Mouse (Mus musculus): ENCODE data around the gene Syt9. TPM values are rescaled to one million over a fixed set of nuclear protein-coding genes. Genes with fewer than 3 reads are reported as not detected.
A peak's percentile ranks its signal among the peaks of the same experiment; 100 is the strongest.

Syt9 gene
- total RNA-seq, 2 experiments from 2014 or later, result 0.53 to 0.68 TPM

DNA sequence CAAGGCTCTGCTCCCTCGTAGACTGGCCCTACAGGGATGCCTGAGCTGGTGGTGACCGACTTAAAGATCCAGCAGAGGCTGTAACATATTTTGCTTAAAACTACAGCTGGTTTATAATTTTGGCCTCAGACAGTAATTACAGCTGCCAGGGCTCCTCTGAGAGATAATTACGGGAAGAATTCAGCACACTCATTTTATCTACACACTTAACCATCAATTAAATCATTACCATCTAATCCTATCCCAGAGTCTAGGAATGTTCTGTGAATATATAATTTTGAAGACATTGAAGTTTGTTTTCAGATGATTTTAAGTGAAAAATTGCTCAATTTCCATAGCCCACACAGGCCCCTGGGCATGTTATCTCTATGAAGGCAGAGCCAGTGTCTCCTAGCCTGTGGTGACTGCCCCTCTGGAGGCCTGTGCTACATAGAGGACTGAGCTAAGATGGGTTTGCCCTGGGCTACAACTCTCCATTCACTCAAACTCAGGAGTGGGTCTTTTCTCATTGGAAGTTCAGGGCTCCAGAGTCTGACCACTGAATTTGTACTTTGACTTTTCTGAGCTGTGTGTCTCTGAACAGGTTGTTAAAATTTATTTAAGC, 157.7 kb downstream of the Syt9 start:
- intact Hi-C loops (cut with DNase I; ENCODE audit: low total_unique reads), result no loop called here
- no peak for DNase-seq

DNA sequence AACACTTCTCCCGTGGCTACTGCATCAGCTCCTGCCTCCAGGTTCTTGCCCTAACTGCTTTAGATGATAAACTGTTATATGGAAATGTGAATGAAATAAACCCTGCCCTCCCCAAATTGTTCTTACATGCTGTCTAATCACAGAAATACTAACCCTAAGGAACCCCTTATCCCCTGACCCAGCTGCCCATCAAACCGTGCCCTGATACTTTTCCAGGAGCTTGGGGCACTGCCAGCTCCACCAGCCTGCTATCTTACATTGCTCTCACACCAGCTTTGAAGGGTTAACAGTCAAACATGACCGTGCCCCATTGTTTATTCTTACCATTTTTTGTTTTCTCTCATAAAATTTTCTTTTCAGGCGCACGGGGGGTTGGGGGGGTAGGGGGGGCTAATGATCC, 158.8 kb downstream of the Syt9 start:
- intact Hi-C loops (cut with DNase I; ENCODE audit: low total_unique reads), result no loop called here
- no peak for DNase-seq

DNA sequence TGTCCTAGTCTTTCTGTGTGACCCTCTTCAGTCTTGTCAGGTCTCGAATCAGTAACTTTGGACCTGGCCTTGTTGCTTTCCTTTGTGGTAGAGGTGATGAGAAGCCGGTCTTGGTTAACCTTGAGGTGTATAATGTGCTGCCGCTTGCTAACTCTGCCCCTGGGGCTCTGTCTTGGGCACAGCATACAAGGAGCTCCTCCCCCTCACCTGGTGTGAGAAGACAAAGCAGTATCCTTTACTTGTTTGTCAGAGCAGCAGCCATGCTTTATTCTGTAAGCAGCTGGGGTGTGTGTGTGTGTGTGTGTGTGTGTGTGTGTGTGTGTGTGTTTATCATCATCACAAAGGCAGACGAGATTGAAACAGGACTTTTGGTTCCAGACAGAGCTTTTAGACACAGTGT, 164.8 kb downstream of the Syt9 start:
- no peak for DNase-seq
- intact Hi-C loops (cut with DNase I; ENCODE audit: low total_unique reads), result no loop called here

DNA sequence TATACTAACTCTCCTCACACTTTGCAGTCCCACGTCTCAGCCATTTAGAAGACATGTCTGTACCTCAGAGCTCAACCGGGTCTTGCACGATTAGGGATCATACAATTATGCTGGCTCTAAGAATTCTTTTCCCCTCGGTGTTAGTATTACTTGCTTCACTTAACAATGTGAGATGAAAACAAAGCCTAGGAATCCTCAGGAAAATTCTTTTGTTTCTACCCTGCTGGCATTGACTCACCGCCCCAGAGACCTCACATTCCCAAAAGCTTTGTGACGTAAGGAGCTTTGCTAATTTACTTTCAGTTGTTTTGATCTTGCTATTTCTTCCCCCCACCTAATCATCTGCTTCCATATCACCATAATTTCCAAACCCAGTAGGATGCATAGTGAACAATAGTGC, 166.0 kb downstream of the Syt9 start:
- intact Hi-C loops (cut with DNase I; ENCODE audit: low total_unique reads), result no loop called here
- no peak for DNase-seq

- DNase-seq, result no peak
- intact Hi-C loops (cut with DNase I; ENCODE audit: low total_unique reads), result no loop called here
Observed at GRCm38 (mm10) chr7:107540034-107540433, 169.5 kb downstream of the Syt9 start.

GRCm38 (mm10) chr7:107545011-107545410, 174.5 kb downstream of the Syt9 start:
- peak; percentile 15 for DNase-seq
- intact Hi-C loops (cut with DNase I; ENCODE audit: low total_unique reads), result no loop called here

GRCm38 (mm10) chr7:107547872-107548271, 177.3 kb downstream of the Syt9 start:
- no peak for DNase-seq
- intact Hi-C loops (cut with DNase I; ENCODE audit: low total_unique reads), result no loop called here

GRCm38 (mm10) chr7:107553461-107553860, 182.9 kb downstream of the Syt9 start:
- no peak for DNase-seq
- intact Hi-C loops (cut with DNase I; ENCODE audit: low total_unique reads), result no loop called here

DNA sequence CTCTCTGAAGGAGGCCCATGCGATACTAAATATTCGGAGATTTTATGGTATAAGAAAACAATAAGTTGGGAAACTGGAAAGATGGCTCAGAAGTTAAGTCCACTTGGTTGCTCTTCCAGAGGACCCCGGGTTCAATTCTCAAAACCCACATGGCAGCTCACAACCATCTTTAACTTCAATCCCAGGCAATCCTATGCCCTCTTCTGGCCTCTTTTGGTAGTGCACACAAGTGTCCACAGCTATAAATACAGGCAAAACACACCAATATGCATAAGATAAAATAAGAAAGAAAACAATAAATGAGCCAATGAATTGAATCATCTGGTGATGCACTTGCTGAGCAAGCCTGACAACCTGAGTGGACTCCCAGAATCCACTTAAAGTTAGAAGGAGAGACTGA, 185.4 kb downstream of the Syt9 start:
- no peak for DNase-seq
- intact Hi-C loops (cut with DNase I; ENCODE audit: low total_unique reads), result no loop called here

GRCm38 (mm10) chr7:107560675-107561074, 190.1 kb downstream of the Syt9 start:
- no peak for DNase-seq
- intact Hi-C loops (cut with DNase I; ENCODE audit: low total_unique reads), result no loop called here

GRCm38 (mm10) chr7:107561584-107561983, 191.1 kb downstream of the Syt9 start:
- no peak for DNase-seq
- intact Hi-C loops (cut with DNase I; ENCODE audit: low total_unique reads), result no loop called here

GRCm38 (mm10) chr7:107563727-107564126, 193.2 kb downstream of the Syt9 start:
- DNase-seq, result no peak
- intact Hi-C loops (cut with DNase I; ENCODE audit: low total_unique reads), result no loop called here

GRCm38 (mm10) chr7:107567261-107567671, 196.7 kb downstream of the Syt9 start, which contains the start of gene Olfml1:
Olfml1 (plus strand) TSS chr7:107567446.
- intact Hi-C loops (cut with DNase I; ENCODE audit: low total_unique reads), result no loop called here
- DNase-seq, result peak; percentile 38

DNA sequence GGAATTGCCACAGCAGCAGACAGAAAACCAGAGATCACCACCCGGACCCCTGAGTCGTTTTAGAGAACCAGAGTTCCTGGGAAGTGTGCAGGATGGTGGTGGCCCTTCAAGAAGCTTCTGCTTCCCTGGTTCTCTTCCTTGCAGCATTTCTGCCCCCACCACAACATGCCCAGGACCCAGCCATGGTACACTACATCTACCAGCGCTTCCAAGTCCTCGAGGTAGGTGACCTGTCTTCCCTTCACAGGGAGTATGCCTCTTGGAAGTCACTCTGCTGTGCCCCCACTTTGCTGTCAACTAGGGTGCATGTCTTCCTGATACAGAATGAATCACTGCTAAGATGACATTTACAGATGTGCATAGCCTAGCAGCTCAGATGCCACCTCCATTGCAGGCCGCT, 197.1 kb downstream of the Syt9 start:
- peak; percentile 4 for DNase-seq
- intact Hi-C loops (cut with DNase I; ENCODE audit: low total_unique reads), result no loop called here

DNA sequence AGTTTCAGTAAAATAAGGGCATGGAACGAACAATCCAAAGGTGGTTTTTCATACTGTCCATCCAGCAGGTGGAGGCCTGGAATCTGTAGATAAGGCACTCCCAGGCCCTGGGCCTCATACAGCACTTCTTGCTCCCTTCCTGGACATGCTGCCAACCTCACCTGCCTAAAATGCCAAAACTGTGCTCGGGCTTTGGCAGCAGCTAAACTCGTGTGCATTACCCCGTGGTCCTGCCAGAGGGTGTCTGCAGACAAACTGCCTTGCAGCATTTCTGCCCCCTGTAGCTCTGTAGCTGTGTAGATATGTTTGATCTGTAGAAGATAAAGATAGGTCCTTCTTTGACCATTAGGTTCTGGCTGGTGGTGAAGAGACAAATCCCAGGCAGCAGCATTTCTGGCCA, 198.4 kb downstream of the Syt9 start:
- peak; percentile 7 for DNase-seq
- intact Hi-C loops (cut with DNase I; ENCODE audit: low total_unique reads), result no loop called here

- intact Hi-C loops (cut with DNase I; ENCODE audit: low total_unique reads), result no loop called here
- no peak for DNase-seq
Observed at GRCm38 (mm10) chr7:107573856-107574255, 203.3 kb downstream of the Syt9 start.

- intact Hi-C loops (cut with DNase I; ENCODE audit: low total_unique reads), result no loop called here
- no peak for DNase-seq
Observed at GRCm38 (mm10) chr7:107574276-107574675, 203.7 kb downstream of the Syt9 start.

GRCm38 (mm10) chr7:107592641-107593040, 222.1 kb downstream of the Syt9 start:
- intact Hi-C loops (cut with DNase I; ENCODE audit: low total_unique reads), result no loop called here

GRCm38 (mm10) chr7:107593904-107594303, 223.4 kb downstream of the Syt9 start:
- intact Hi-C loops (cut with DNase I; ENCODE audit: low total_unique reads), result no loop called here
- peak; percentile 20 for DNase-seq

More at GRCm38 (mm10) chr7:107592641-107593040, 222.1 kb downstream of the Syt9 start:
- DNase-seq, result peak; percentile 45

DNA sequence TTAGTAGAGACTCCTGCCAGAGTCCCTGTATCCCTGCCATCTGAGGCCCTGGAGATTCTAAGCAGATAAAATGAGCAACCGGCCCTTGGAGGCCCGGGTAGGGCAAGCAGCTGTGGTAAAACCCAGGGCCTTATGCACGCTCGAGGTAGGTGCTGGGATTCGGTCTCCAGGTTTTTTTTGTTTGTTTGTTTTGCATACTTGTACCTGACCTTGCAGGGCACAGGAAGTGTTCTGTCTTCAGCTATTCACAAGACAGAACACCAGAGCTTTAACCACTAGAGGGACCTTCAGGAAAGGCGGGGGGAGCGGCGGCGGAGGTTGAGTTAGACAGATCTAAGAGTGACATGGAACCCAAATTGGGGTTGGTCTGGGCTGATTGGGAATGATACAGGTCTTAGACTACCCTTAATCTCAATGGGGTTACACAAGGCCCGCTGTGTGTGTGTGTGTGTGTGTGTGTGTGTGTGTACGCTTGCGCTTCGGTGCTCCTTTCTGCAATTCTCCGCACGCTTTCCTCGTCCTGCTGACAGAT, 223.9 kb downstream of the Syt9 start:
- intact Hi-C loops (cut with DNase I; ENCODE audit: low total_unique reads), result no loop called here
- DNase-seq, result peak; percentile 62

GRCm38 (mm10) chr7:107594857-107595402, 224.4 kb downstream of the Syt9 start, which contains the start of gene Ppfibp2:
Ppfibp2 (plus strand) TSS chr7:107595207.
- intact Hi-C loops (cut with DNase I; ENCODE audit: low total_unique reads), result no loop called here

More at GRCm38 (mm10) chr7:107594857-107595402, 224.4 kb downstream of the Syt9 start, which contains the start of gene Ppfibp2:
- peak; percentile 93 for DNase-seq

Measured in gastrocnemius, postnatal 14 days (tissue).